Mouse (Mus musculus) heart, embryonic 12.5 days (tissue): ENCODE results near the gene Pgrmc2. TPM values are rescaled to one million over a fixed set of nuclear protein-coding genes. Genes with fewer than 3 reads are reported as not detected.

Experiments used
- ATAC-seq: fragments of 200-750 bp; cut with Nextera tagmentation; 2 replicates; pipeline ENCODE4 v1.8.0; 2017; ENCODE audit warnings: moderate TSS enrichment, moderate library complexity; ENCODE audit not compliant: insufficient number of reproducible peaks, low FRiP score
- H3K27ac ChIP-seq: fragments of 300-500 bp; sonication (generic); 2 replicates; pipeline ENCODE4 v1.5.1; 2016; ENCODE audit warnings: mild to moderate bottlenecking, moderate library complexity; ENCODE audit not compliant: poor library complexity, severe bottlenecking
- H3K27me3 ChIP-seq: fragments of 300-500 bp; sonication (generic); replicated peaks from 2 replicates; pipeline ENCODE4 v1.6.1; 2016; ENCODE audit warnings: mild to moderate bottlenecking, moderate library complexity
- H3K36me3 ChIP-seq: fragments of 300-500 bp; sonication (generic); 2 replicates; pipeline ENCODE4 v1.6.1; 2016; ENCODE audit warnings: mild to moderate bottlenecking, moderate library complexity
- H3K4me1 ChIP-seq: fragments of 300-500 bp; sonication (generic); replicated peaks from 2 replicates; pipeline ENCODE4 v1.6.1; 2016; ENCODE audit warnings: mild to moderate bottlenecking
- H3K4me2 ChIP-seq: fragments of 300-500 bp; sonication (generic); 2 replicates; pipeline ENCODE4 v1.6.1; 2016; ENCODE audit warnings: mild to moderate bottlenecking, moderate library complexity
- H3K4me3 ChIP-seq: fragments of 300-500 bp; sonication (generic); 2 replicates; pipeline ENCODE4 v1.5.1; 2016; ENCODE audit warnings: mild to moderate bottlenecking
- H3K9ac ChIP-seq: fragments of 300-500 bp; sonication (generic); 2 replicates; pipeline ENCODE4 v1.6.1; 2016; ENCODE audit warnings: mild to moderate bottlenecking, moderate library complexity
- H3K9me3 ChIP-seq: fragments of 300-500 bp; sonication (generic); replicated peaks from 2 replicates; pipeline ENCODE4 v1.6.1; 2016; ENCODE audit warnings: mild to moderate bottlenecking, moderate library complexity
- WGBS: fragments of 180-500 bp; shearing (Covaris S2); methylation state at CpG from one replicate; pipeline ENCODE4 v1.1.7; 2016; 5-methylcytosine and 5-hydroxymethylcytosine counted together
- polyA plus RNA-seq: library from polyadenylated mRNA; unstranded; fragments of >200 nt; fragmentation: Nextera tagmentation; extraction: Ambion mirVana; gene quantifications from 2 replicates; pipeline ENCODE4 v1.2.1, GENCODE M21; 2016

Pgrmc2 gene
- polyA plus RNA-seq, 1 experiment from 2014 or later: 56.4 TPM

- Histone ChIP-seq H3K4me2 (no peak overlapping the region), H3K4me3 (no peak overlapping the region), H3K27me3 (no peaks in the 10 kb centered on the region), H3K36me3 (no peaks in the 10 kb centered on the region), H3K9me3 (no peaks in the 10 kb centered on the region), H3K9ac (no peak overlapping the region), H3K4me1 (peaks cover 13% of the 10 kb centered on the region), H3K27ac (no peak overlapping the region)
- ATAC-seq: no peak
- WGBS: 70% methylated on average over 5 of the region's 5 CpGs
These were observed 41.6 kb downstream of the Pgrmc2 start for GRCm38 (mm10) chr3:41041241-41041640.

- no peak for ATAC-seq
- WGBS: 73% methylated on average over 5 of the region's 5 CpGs
- no peaks in the 10 kb centered on the region for H3K27me3 ChIP-seq
These were observed 44.4 kb downstream of the Pgrmc2 start for GRCm38 (mm10) chr3:41038297-41038916.

GRCm38 (mm10) chr3:41031286-41032210 lies 51.3 kb downstream of the Pgrmc2 start:
- ATAC-seq: no peak
- H3K9ac ChIP-seq: no peak overlapping the region
- H3K9me3 ChIP-seq: no peaks in the 10 kb centered on the region
- H3K27me3 ChIP-seq: no peaks in the 10 kb centered on the region
- H3K4me2 ChIP-seq: no peak overlapping the region
- H3K36me3 ChIP-seq: no peaks in the 10 kb centered on the region
- WGBS: 81% methylated on average over 12 of the region's 12 CpGs
- no peaks in the 10 kb centered on the region for H3K4me1 ChIP-seq
- no peak overlapping the region for H3K27ac ChIP-seq
- no peak overlapping the region for H3K4me3 ChIP-seq

More at GRCm38 (mm10) chr3:41038297-41038916, 44.4 kb downstream of the Pgrmc2 start:
- Histone ChIP-seq H3K36me3 (no peaks in the 10 kb centered on the region), H3K9me3 (no peaks in the 10 kb centered on the region), H3K9ac (no peak overlapping the region), H3K4me1 (peaks cover under 1% of the 10 kb centered on the region; the same call in 1 of the 2 replicates), H3K27ac (no peak overlapping the region), H3K4me2 (no peak overlapping the region), H3K4me3 (no peak overlapping the region)

GRCm38 (mm10) chr3:41030705-41031104 lies 52.1 kb downstream of the Pgrmc2 start:
- Histone ChIP-seq H3K4me2 (no peak overlapping the region), H3K27ac (no peak overlapping the region), H3K4me1 (no peaks in the 10 kb centered on the region), H3K9me3 (no peaks in the 10 kb centered on the region), H3K9ac (no peak overlapping the region), H3K4me3 (no peak overlapping the region), H3K36me3 (no peaks in the 10 kb centered on the region), H3K27me3 (no peaks in the 10 kb centered on the region)
- no peak for ATAC-seq
- 82% methylated on average over 1 of the region's 1 CpGs for WGBS

- no peak for ATAC-seq
- 67% methylated on average over 6 of the region's 6 CpGs for WGBS
These were observed 60.9 kb downstream of the Pgrmc2 start for GRCm38 (mm10) chr3:41021980-41022379.

GRCm38 (mm10) chr3:41020687-41021086 lies 62.2 kb downstream of the Pgrmc2 start:
- no peak overlapping the region for H3K4me2 ChIP-seq
- no peaks in the 10 kb centered on the region for H3K9me3 ChIP-seq
- H3K27ac ChIP-seq: no peak overlapping the region
- no peaks in the 10 kb centered on the region for H3K36me3 ChIP-seq
- no peak overlapping the region for H3K9ac ChIP-seq
- no peaks in the 10 kb centered on the region for H3K4me1 ChIP-seq
- H3K27me3 ChIP-seq: no peaks in the 10 kb centered on the region
- no peak for ATAC-seq
- no peak overlapping the region for H3K4me3 ChIP-seq
- 80% methylated on average over 7 of the region's 7 CpGs for WGBS

More at GRCm38 (mm10) chr3:41021980-41022379, 60.9 kb downstream of the Pgrmc2 start:
- Histone ChIP-seq H3K4me2 (no peak overlapping the region), H3K4me3 (no peak overlapping the region), H3K27me3 (no peaks in the 10 kb centered on the region), H3K27ac (no peak overlapping the region), H3K36me3 (no peaks in the 10 kb centered on the region), H3K9ac (no peak overlapping the region), H3K9me3 (no peaks in the 10 kb centered on the region), H3K4me1 (no peaks in the 10 kb centered on the region)

- H3K27me3 ChIP-seq: no peaks in the 10 kb centered on the region
- H3K4me3 ChIP-seq: no peak overlapping the region
- H3K27ac ChIP-seq: no peak overlapping the region
- H3K36me3 ChIP-seq: no peaks in the 10 kb centered on the region
- no peak overlapping the region for H3K9ac ChIP-seq
- H3K4me2 ChIP-seq: no peak overlapping the region
- ATAC-seq: no peak
- 74% methylated on average over 3 of the region's 3 CpGs for WGBS
- no peaks in the 10 kb centered on the region for H3K9me3 ChIP-seq
- no peaks in the 10 kb centered on the region for H3K4me1 ChIP-seq
These were observed 64.7 kb downstream of the Pgrmc2 start for GRCm38 (mm10) chr3:41018022-41018608.

Other genes starting within 250 kb of the Pgrmc2 start
- gene Mfsd8, start 236.2 kb downstream of the Pgrmc2 start, polyA plus RNA-seq: 5.3 and 6.4 TPM in 2 replicates
- gene Abhd18, start 236.1 kb downstream of the Pgrmc2 start, polyA plus RNA-seq: 14.1 and 14.6 TPM in 2 replicates
- 0.11 and 0.41 TPM in 2 replicates for gene 1700034I23Rik, start 180.5 kb downstream of the Pgrmc2 start, polyA plus RNA-seq
- 10.6 and 12.1 TPM in 2 replicates for gene Larp1b, start 133.2 kb downstream of the Pgrmc2 start, polyA plus RNA-seq